Mouse (Mus musculus) adrenal gland, postnatal 14 days (tissue): ENCODE results near the gene Atrx. TPM values are rescaled to one million over a fixed set of nuclear protein-coding genes. Genes with fewer than 3 reads are reported as not detected.
"Not testable (repeated sequence)": the region's sequence is repeated elsewhere in the genome, so short reads cannot be mapped to it uniquely, and the experiment has no call there.

ENCODE experiments used
- DNase-seq: peaks from one replicate; pipeline ENCODE4 v3.0.0; 2021; ENCODE audit warnings: mixed read lengths
- long read RNA-seq, 2 experiments: library from polyadenylated mRNA; stranded (forward); transcript quantifications; one replicate each; pipeline ENCODE4 v2.0.0; 2021
- total RNA-seq: library from RNA; stranded (reverse); gene quantifications from 2 replicates; pipeline ENCODE4 v1.2.3, GENCODE M21; 2021

The Atrx gene
- total RNA-seq: 115 and 125 TPM in 2 replicates
- long read RNA-seq, experiment 1, partial matches to known transcripts: 1 of 9 reads
- long read RNA-seq, experiment 1, other reads (novel, unspliced or antisense): 7 of 9 reads
- long read RNA-seq, experiment 2, partial matches to known transcripts: 1 of 6 reads
- long read RNA-seq, experiment 2, other reads (novel, unspliced or antisense): 5 of 6 reads

DNA sequence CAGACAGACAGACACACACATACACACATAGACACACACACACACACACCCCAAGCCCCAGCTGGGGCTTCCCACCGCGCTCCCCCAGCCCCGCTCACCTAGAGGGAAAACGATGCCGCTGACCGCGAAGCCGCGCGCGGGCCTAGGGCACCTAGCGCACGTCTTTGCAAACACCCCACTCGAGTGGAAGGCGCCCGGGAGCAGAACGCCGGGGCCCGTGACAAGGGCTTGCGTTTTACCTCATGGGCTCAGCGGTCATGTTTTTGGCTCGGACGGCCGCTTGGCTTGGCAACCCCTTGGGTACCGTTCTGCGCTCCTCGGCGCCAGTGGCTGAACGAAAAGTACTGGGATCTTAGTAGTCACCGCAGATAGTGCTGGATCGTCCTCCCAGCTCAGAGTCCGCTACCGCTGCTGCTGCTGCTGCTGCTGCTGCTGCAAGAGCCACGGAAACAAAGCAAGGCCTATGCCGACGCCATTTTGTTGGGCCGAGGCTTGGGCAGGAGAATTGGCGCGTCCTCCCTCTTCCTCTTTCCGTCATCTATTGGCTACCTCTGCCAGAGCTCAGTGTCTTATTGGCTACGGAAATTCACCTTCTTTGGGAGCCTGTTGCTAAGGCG lies at the start of gene Atrx:
Gene Atrx, minus strand, starts transcription at position 543 of the 617 bp plus-strand sequence.
- peak; percentile 83 for DNase-seq

DNA sequence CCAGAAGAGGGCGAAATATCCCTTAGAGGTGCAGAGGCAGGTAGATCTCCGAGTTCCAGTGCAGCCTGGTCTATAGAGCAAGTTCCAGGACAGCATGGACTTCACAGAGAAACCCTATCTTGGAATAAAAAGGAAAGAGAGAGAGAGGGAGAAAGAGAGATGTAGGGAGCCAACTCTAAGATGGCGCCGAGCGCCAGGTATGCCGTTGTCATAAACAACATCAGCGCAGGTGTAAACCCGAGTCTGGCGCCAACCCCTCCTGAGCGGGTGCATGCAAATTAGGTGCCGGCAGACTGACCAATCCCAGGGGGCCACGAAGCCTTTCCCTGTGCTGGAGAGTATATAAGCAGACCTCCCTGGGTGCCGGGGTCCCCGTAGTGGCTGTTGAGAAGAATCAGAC lies 27.9 kb upstream of the Atrx start:
- not testable (repeated sequence) for DNase-seq

DNA sequence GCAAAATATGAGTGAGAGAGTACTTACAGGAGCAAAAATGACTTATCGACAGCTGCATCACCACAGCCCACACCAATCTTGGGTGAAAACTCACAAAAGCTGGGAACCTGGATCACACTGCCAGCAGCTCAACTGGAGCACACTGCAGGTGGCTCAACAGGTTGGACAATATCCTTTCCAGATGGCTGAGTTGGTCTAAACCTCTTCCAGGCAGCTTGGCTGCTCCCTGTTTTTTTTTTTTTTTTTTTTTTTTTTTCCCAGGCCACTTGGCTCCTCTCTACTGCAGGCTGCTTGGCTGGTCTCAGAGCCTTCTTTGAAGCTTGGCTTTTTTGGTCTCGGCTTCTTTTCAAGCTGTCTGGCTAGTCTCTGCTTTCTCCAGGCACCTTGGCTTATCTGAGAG lies 24.8 kb upstream of the Atrx start:
- no peak for DNase-seq

DNA sequence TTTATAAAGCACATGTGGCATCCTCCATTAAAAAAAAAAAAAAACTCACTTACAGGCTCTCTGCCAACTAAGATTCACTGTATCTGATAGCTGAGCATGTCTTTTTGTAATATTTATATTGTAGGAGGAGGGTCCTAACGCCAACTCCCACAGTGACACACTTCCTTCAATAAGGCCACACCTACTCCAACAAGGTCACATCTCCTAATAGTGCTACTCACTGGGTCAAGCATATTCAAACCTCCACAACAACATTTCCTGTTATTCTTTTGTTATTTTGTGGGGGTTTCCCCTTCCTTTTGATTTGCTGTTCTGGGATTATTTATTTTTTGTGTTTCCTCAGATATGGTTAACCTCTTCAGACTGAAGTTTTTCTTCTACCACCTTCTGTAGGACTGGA lies 17.2 kb upstream of the Atrx start:
- DNase-seq: no peak

DNA sequence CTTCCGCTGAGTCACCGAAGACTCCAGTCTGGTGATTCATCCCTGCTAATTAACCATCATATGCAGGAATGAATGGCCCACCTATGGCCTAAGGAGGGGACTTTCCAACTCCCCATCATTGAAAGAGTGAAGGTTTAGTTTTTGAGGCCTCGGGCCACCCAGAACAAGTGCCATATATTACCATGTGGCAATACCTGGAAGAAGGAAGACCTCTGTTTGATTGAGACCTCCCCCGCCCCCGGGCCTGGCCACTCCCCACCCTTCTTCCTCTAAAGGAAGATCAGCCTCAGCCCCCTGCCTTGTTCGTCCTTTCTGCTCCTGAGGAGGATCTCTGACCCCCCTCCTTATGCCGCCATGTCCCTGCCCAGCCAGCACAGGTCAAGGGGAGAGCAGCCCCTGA lies 10.0 kb upstream of the Atrx start:
- DNase-seq: no peak

DNA sequence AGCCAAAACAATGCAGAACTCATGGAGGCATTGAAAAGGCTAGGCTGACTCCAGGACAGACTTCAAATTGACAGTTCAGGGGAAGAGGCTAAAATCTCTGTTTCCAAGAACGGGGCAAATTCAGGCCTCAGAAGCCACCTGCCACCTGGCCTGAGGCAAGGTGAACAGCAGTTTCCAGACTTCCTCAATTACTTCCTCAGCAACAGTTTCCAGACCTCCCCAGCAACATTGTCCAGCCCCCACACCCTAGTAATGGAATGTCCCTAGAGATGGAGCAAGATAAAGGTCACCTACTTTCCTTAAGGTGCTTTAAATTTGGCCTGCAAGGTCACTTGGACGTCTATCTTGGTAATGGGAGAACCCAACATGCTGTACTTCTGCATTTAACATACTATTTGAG lies 8.5 kb upstream of the Atrx start:
- no peak for DNase-seq

DNA sequence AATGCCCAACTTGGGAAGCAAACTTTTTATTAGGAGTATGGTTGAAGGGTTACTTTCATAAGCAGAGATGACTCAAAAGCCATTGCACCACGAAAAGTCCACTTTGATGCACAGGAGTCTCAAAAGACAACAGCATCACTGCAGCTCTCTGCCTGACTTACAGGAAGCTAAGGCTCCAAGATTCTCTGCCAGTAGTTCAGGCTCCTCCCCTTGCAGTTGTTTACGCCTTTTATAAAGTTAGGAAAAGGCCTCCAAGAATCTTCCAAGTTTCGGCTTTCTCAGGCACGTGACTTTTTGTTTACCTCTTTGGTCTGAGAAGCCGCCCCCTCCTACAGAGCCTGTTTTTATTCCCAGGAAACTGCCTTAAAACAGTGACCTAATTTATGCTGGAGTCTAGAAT lies 5.1 kb upstream of the Atrx start:
- peak; percentile 7 for DNase-seq

DNA sequence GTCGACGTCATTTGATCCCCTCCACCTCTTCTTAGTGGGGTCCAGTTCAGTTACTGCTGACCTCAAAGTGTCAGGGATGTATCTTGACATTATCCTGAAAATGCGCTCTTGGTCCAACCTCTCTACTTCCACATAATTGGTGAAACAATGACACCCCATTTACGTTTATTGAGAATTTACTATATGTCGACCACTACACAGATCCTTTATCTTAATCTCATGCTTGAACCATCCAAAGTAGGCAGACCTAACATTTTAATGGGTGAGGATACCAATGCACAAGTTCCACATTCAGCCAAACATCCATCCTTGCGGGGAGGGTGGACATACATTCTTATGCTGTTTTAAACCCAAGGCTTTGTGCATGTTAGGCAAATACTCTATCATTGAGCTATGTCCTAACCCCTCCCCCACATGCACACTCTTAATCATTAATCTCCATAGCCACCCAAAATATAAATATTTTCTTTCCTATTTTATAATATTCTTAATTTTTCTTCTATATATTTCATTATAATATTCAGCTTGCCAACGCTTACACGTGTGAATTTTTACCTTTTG lies 355 bp upstream of the Atrx start:
- no peak for DNase-seq

DNA sequence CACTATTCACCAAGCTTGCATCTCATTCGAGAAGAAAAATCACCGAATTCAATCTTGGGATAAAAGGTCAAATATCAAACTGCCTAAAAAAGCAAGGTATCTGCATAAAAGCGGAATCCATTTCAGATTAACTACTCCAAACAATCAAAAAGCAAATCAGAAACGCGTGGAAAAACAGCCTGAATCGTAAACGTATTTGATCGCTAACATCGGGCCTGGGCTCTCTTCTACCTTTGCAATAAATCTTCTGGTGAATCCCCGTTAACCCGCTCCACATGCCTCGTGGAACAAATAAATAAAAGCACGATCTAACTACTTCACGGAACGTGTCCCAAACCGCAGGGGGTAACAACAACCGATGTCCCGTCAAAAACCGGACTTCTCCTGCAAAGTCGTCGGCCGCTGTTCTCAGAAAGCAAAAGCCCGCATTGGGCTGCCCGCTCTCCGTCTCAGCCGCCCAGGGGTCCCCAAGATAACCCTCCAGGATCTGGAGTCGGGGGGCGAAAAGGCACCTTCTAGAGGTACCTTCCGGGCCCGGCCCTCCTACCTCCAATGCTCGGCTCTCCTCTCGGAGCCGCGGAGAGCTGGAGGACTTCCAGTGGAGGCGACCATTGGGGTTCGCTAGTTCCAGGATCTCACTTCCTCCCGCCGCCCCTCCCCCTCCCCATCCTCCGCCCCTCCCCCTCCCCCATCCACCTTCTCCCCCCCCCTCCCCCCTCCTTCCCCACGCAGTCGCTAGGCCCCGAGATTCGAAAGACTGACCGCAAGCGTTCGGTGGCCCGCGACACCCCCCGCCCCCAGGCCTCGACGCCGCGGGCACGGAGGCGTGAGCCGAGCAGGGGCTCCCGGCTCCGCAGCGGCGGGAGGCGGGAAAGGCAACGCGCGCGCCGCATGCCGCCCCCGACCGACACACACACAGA lies 1.0 kb downstream of the Atrx start:
- DNase-seq: peak; percentile 50

DNA sequence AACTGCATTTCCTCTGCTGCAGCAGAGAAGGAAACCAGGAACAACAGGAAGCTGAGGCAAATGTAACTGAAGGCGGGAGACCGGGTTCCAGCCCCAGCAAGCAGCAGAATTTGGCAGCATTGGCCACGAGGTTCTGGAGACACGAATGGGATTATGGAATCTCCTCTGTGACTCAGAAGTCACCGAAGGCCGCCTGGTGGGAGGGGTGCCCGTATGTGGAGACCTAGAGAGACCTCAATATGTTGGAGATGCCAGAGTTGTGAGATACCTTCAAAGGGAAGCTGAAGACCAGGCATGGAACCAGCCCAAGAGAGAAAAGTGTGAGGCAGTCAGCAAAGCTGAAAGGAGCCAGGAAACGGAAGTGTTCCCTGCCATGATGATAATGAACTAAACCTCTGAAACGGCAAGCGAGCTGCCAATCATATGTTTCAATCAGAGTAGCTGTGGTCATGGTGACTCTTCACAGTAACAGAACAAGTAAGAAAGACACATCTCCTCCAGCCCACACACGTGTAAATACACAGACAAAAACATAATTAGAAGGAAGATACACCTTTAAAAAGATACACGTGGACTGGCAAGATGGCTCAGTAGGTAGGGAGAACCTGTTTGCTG lies 3.0 kb downstream of the Atrx start:
- peak; percentile 43 for DNase-seq

DNA sequence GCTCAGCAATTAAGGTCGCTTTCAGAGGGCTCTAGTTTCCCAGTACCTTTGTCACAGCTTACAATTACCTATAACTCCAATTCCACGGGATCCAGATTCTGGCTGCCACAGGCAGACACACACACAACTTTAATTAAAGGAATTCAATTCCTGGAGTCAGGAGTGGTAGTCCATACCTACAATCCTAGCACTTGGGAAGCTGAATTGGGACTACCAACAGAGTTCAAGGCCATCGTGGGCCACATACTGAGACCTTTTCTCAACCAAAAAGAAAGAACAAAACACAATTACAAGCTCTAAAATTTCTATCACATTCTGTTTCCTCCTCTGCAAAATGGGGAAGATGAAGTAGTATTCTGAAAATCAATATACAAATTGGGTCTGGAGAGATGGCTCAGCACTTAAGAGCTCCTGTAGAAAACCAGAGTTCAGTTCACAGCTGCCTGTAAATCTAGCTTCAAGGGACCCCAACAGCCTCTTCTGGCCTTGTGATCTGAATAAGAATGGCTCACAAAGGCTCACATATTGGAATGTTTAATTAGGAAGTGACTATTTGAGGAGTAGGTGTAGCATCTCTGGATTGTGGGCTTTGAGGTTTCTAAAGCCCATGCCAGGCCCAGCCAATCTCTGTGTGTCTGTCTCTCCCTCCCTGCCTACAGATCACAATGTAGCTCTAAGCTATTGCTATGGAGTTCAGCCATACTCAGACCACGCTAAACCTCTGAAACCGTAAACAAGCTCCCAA lies 4.7 kb downstream of the Atrx start:
- no peak for DNase-seq

DNA sequence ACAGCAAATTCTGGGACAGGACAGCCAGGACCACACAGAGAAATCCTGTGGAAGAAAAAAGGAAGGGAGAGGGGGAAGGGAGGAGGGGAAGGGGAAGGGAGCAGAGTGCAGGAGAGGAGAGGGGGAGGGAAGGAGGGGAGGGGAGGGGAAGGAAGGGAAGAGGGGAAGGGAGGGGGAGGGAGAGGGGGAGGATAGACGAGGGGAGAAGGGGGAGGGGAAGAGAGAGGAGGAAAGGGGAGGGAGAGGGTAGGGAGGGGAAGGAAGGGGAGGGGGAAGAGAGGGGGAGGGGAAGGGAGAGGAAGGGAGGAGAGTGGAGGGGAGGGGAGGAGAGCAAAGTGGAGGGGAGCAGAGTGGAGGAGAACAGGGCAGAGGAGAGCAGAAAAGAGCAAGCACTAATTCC lies 5.3 kb downstream of the Atrx start:
- no peak for DNase-seq

DNA sequence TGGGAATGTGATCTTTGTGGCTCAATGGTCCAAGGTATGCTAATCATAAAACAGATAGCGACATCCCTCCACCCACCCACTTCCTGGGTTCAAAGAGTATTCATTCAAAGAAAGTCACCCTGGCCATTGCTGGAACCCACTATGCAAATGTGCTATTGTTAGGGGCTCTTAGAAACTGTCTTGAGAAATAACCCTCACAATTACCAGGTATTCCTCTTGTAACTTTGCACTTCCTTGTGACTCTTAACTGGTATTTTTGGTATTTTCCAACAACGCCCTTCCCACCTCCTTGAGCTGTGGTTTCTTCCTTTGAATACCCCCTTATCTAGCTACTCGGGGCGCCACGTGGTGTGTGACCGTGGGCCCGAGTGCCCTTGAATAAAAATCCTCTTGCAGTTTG lies 6.2 kb downstream of the Atrx start:
- not testable (repeated sequence) for DNase-seq

DNA sequence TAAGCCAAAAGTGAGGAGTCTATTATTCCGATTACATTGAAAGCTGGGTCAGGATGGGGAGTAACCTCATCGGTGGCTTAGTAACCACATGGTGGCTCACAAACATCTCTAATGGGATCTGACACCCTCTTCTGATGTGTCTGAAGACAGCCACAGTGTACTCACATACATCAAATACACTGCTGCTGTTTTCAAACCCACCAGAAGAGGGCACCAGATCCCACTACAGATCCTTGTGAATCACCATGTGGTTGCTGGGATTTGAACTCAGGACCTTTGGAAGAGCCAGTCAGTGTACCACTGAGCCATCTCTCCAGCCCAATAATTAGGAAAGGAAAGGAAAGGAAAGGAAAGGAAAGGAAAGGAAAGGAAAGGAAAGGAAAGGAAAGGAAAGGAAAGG lies 7.8 kb downstream of the Atrx start:
- peak; percentile 54 for DNase-seq

DNA sequence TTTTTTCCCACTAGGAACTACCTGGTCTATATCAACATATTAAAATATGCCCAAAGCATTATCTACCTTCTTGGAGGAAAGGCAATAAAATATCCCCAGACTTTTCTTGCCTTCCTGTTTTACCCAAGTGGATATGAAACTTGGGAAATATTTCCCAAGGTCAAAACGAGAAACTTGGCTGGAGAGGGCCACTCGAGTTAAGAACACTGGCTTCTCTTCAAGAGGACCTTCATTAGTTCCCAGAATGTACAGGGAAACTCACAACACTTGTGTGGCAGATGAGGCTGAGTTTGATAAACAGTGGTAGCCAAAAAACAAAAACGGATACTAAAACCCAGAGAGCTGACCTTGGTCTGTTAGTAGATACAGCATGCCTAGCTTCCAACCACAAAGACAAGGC lies 17.5 kb downstream of the Atrx start:
- DNase-seq: no peak

DNA sequence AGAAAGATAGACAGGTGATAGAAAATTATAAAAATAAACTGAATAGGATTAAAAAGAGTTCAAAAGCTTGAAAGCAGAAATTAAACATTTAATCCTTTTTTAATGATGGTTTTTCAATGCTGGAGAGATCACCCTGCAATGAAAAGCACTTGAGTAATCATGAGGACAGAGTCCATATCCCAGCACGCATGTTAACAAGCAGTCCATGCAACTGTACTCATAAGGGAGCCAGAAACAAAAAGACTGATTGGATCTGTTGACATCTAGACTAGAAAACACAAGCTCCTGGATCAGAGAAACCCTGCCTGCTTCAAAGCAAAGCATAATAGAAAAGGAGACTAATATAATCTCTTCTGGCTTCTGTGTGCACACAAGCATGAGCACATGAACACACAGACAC lies 27.6 kb downstream of the Atrx start:
- DNase-seq: no peak

DNA sequence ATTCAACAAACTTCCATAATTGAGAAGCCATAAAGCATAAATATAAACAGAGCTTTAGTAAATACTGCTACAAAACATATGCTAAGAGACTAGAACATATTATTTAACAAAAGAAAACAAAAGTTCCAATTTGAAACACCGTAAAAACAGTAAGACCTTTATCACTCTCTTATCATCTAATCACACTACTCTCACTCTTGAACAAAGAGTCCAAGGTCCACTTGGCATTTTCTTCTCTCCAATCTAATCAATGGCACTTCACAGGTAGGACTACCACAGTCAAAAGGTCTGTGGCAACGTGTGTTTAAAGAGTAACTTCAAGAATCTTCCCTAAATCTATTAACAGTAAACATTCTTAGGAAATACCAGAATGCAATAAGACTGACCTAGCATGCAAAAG lies 42.3 kb downstream of the Atrx start:
- DNase-seq: no peak

DNA sequence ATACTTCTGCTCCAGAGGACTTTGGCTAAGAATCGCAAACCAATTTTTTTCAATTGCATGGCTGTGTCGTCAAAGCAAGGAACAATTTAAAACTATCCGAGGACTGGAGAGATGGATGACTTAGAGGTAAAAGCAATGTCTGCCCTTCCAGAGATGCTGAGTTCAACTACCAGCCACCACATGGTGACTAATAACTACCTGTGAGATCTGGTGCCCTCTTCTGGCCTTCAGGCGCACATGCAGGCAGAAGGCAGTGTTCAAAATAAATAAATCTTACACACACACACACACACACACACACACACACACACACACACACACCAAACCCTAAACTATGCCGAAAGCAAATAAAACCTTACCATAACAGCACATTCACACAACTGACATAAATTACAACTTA lies 64.8 kb downstream of the Atrx start:
- peak; percentile 5 for DNase-seq

DNA sequence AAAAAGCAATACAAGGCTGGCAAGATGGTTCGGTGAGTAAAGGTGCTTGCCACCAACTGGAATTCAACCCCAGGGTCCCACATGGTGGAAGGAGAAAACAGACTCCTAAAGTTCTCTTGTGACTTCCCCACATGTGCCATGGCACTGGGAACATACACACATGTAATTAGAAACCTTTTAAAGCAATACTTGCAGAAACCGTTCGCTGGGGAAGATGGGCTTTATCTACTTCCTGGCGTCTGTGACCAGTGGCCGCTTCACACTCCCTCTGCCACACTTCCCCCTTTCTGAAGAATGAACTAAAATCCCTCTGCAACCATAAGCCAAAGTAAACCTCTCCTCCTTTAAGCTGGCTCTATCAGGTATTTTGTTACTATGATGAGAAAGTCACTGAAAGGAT lies 104.7 kb downstream of the Atrx start:
- DNase-seq: no peak

DNA sequence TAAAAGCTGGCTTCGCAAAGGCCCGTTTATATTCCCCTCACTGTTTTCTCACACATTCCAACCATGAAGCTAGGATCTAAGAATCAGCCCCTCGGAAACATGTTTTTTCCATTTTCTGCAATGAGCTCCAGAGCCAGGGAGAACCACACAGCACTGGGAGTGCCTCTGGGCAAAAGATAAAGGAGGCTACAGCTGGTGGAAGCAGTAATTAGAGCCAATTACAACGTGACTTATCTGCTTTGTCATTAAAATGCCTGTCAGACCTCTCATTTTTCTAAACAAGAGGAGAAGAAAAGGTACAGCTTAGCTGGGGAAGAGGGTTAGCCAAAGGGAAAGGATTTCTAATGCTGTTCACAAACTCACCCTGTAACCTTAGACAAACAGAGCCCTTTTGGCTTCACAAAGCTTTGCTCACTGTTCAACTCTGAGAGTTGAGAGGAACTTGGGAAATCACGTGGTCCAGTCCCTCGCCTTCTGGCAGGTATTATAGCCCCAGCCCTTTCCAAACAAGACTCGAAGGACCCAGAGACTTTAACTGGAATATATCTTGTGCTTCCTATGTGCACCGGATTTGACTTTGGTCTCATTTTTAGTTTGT lies 134.3 kb downstream of the Atrx start:
- DNase-seq: no peak

DNA sequence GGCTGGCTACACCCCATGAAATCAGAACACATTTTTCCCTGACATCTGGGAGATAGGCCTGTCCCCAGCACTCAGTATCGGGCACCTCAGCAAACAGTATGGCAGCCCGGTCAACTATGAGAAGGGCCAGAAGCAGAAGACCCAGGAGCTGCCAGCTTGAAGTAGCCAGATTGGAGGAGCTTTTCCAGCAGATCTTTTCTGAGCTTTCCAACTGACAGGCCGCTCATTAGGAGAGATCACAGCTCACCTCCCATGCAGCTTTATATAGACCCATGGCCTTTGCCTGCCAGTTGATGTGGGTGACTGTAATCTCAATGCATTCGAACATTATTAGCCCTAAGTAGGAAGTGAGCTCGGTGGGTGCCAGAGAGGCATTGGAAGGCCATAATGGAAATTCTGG lies 155.9 kb downstream of the Atrx start:
- DNase-seq: no peak

DNA sequence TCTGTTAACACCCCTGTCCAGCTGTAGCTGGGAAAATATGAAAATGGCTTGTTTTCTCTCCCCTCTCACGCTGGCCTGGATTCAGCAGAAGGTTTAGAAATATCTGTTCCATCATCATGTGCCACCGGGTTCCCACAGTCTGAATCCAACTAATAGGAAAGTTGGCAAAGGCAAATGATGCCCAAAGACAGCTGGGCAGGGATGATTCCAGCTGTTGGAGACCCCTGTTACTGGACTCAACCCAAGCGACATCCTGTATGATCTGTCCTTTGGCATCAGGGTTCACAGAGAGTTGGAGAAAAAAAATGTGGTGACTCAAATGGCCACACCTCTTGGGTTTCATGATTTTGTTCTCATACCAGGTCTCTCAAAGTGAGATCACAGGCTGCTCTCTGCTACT lies 161.3 kb downstream of the Atrx start:
- DNase-seq: no peak
